Mouse (Mus musculus) kidney, embryonic 14.5 days (tissue): ENCODE measurements around the gene Mill2. TPM values are rescaled to one million over a fixed set of nuclear protein-coding genes. Genes with fewer than 3 reads are reported as not detected.

Experiments used
- ATAC-seq: fragments of 200-750 bp; cut with Nextera tagmentation; 2 replicates; pipeline ENCODE4 v1.8.0; 2017; ENCODE audit warnings: moderate number of reproducible peaks, mild to moderate bottlenecking, moderate TSS enrichment, moderate library complexity; ENCODE audit not compliant: low FRiP score, low TSS enrichment
- H3K27ac ChIP-seq: fragments of 300-500 bp; sonication (generic); 2 replicates; pipeline ENCODE4 v1.5.1; 2014; ENCODE audit warnings: low read depth, mild to moderate bottlenecking, low read length, moderate library complexity, mixed read lengths
- H3K27me3 ChIP-seq: fragments of 300-500 bp; sonication (generic); 2 replicates; pipeline ENCODE4 v1.6.1; 2014; ENCODE audit warnings: mild to moderate bottlenecking, low read length; ENCODE audit not compliant: control insufficient read depth, insufficient read depth
- H3K36me3 ChIP-seq: fragments of 300-500 bp; sonication (generic); 2 replicates; pipeline ENCODE4 v1.6.1; 2014; ENCODE audit warnings: low read length, mixed read lengths; ENCODE audit not compliant: control insufficient read depth, insufficient read depth
- H3K4me1 ChIP-seq: fragments of 300-500 bp; sonication (generic); 2 replicates; pipeline ENCODE4 v1.6.1; 2014; ENCODE audit warnings: low read length, mixed read lengths; ENCODE audit not compliant: control insufficient read depth, insufficient read depth
- H3K4me2 ChIP-seq: fragments of 300-500 bp; sonication (generic); replicated peaks from 2 replicates; pipeline ENCODE4 v1.6.1; 2014; ENCODE audit warnings: low read depth, mild to moderate bottlenecking, low read length
- H3K4me3 ChIP-seq: fragments of 300-500 bp; sonication (generic); 2 replicates; pipeline ENCODE4 v1.5.1; 2014; ENCODE audit warnings: mild to moderate bottlenecking, low read length
- H3K9ac ChIP-seq: fragments of 300-500 bp; sonication (generic); 2 replicates; pipeline ENCODE4 v1.6.1; 2014; ENCODE audit warnings: low read depth, mild to moderate bottlenecking, low read length, moderate library complexity
- H3K9me3 ChIP-seq: fragments of 300-500 bp; sonication (generic); 2 replicates; pipeline ENCODE4 v1.6.1; 2016; ENCODE audit warnings: low read length; ENCODE audit not compliant: control insufficient read depth
- WGBS: fragments of 180-500 bp; shearing (Covaris S2); extraction: QIAGEN DNeasy Blood & Tissue Kit; methylation state at CpG from one replicate; pipeline ENCODE4 v1.1.7; 2014; 5-methylcytosine and 5-hydroxymethylcytosine counted together
- polyA plus RNA-seq: library from polyadenylated mRNA; unstranded; fragments of >200 nt; fragmentation: Nextera tagmentation; extraction: Ambion mirVana; gene quantifications from 2 replicates; pipeline ENCODE4 v1.2.1, GENCODE M21; 2014

Mill2 gene
- polyA plus RNA-seq, 1 experiment from 2014 or later: 0.79 TPM

- 92% methylated on average over 7 of the region's 7 CpGs for WGBS
- ATAC-seq: no peak
Observed at GRCm38 (mm10) chr7:18829545-18829944, 10.2 kb upstream of the Mill2 start.

GRCm38 (mm10) chr7:18832298-18832697 lies 7.5 kb upstream of the Mill2 start:
- no peaks in the 10 kb centered on the region for H3K36me3 ChIP-seq
- no peaks in the 10 kb centered on the region; the same call in 1 of the 2 replicates for H3K9me3 ChIP-seq
- H3K4me1 ChIP-seq: no peaks in the 10 kb centered on the region
- no peak overlapping the region for H3K4me2 ChIP-seq
- no peak overlapping the region for H3K9ac ChIP-seq
- no peak for ATAC-seq
- H3K4me3 ChIP-seq: no peak overlapping the region
- no peak overlapping the region for H3K27ac ChIP-seq
- WGBS: 40% methylated on average over 13 of the region's 13 CpGs
- H3K27me3 ChIP-seq: no peaks in the 10 kb centered on the region

More at GRCm38 (mm10) chr7:18829545-18829944, 10.2 kb upstream of the Mill2 start:
- Histone ChIP-seq H3K27ac (no peak overlapping the region), H3K4me1 (no peaks in the 10 kb centered on the region), H3K9ac (no peak overlapping the region), H3K4me2 (no peak overlapping the region), H3K27me3 (no peaks in the 10 kb centered on the region), H3K36me3 (no peaks in the 10 kb centered on the region), H3K4me3 (no peak overlapping the region), H3K9me3 (no peaks in the 10 kb centered on the region; the same call in 1 of the 2 replicates)

GRCm38 (mm10) chr7:18840386-18841173 lies 814 bp downstream of the Mill2 start:
- H3K4me3 ChIP-seq: peak overlapping the region; percentile 32; the same call in 1 of the 2 replicates
- ATAC-seq: peak; percentile 88
- 5% methylated on average over 14 of the region's 17 CpGs for WGBS

GRCm38 (mm10) chr7:18841174-18841567 lies 1.4 kb downstream of the Mill2 start:
- peak overlapping the region; percentile 32 for H3K4me2 ChIP-seq
- H3K36me3 ChIP-seq: no peaks in the 10 kb centered on the region
- peak; percentile 15; the same call in 1 of the 2 replicates for ATAC-seq
- H3K4me1 ChIP-seq: 0 out of 2 replicates have a peak, but pooled peaks cover 2% of the 10 kb centered on the region
- peak overlapping the region; percentile 12; the same call in 1 of the 2 replicates for H3K4me3 ChIP-seq
- no peaks in the 10 kb centered on the region for H3K27me3 ChIP-seq
- no peak overlapping the region for H3K27ac ChIP-seq
- 75% methylated on average over 1 of the region's 1 CpGs for WGBS
- H3K9me3 ChIP-seq: no peaks in the 10 kb centered on the region
- H3K9ac ChIP-seq: no peak overlapping the region

More at GRCm38 (mm10) chr7:18840386-18841173, 814 bp downstream of the Mill2 start:
- Histone ChIP-seq H3K9ac (peak overlapping the region; percentile 44), H3K36me3 (no peaks in the 10 kb centered on the region), H3K27ac (peak overlapping the region; percentile 88), H3K4me2 (peak overlapping the region; percentile 47), H3K4me1 (0 out of 2 replicates have a peak, but pooled peaks cover 2% of the 10 kb centered on the region), H3K9me3 (no peaks in the 10 kb centered on the region), H3K27me3 (no peaks in the 10 kb centered on the region)

GRCm38 (mm10) chr7:18844811-18845210 lies 5.0 kb downstream of the Mill2 start:
- Histone ChIP-seq H3K27me3 (no peaks in the 10 kb centered on the region), H3K4me3 (no peak overlapping the region), H3K9me3 (no peaks in the 10 kb centered on the region), H3K36me3 (no peaks in the 10 kb centered on the region), H3K9ac (no peak overlapping the region), H3K4me2 (no peak overlapping the region), H3K27ac (no peak overlapping the region), H3K4me1 (0 out of 2 replicates have a peak, but pooled peaks cover 2% of the 10 kb centered on the region)
- WGBS: 22% methylated on average over 5 of the region's 5 CpGs
- no peak for ATAC-seq

- Histone ChIP-seq H3K4me2 (no peak overlapping the region), H3K36me3 (no peaks in the 10 kb centered on the region), H3K9me3 (no peaks in the 10 kb centered on the region), H3K27ac (no peak overlapping the region), H3K4me1 (no peaks in the 10 kb centered on the region), H3K27me3 (no peaks in the 10 kb centered on the region), H3K9ac (no peak overlapping the region), H3K4me3 (no peak overlapping the region)
- 89% methylated on average over 1 of the region's 1 CpGs for WGBS
- no peak for ATAC-seq
Observed at GRCm38 (mm10) chr7:18848395-18848794, 8.6 kb downstream of the Mill2 start.

GRCm38 (mm10) chr7:18858310-18858916 lies 18.6 kb downstream of the Mill2 start:
- peak; percentile 39 for ATAC-seq
- no peaks in the 10 kb centered on the region for H3K9me3 ChIP-seq
- no peak overlapping the region for H3K4me3 ChIP-seq
- H3K9ac ChIP-seq: no peak overlapping the region
- 77% methylated on average over 5 of the region's 5 CpGs for WGBS
- no peaks in the 10 kb centered on the region for H3K4me1 ChIP-seq
- H3K4me2 ChIP-seq: no peak overlapping the region
- no peak overlapping the region; the same call in 1 of the 2 replicates for H3K27ac ChIP-seq
- H3K36me3 ChIP-seq: no peaks in the 10 kb centered on the region
- H3K27me3 ChIP-seq: no peaks in the 10 kb centered on the region

- Histone ChIP-seq H3K27me3 (no peaks in the 10 kb centered on the region), H3K4me1 (no peaks in the 10 kb centered on the region)
- 90% methylated on average over 6 of the region's 6 CpGs for WGBS
Observed at GRCm38 (mm10) chr7:18862801-18863200, 23.0 kb downstream of the Mill2 start.

GRCm38 (mm10) chr7:18868491-18868890 lies 28.7 kb downstream of the Mill2 start:
- 85% methylated on average over 2 of the region's 2 CpGs for WGBS
- Histone ChIP-seq H3K9ac (no peak overlapping the region), H3K4me2 (no peak overlapping the region), H3K9me3 (peaks cover 3% of the 10 kb centered on the region; the same call in 1 of the 2 replicates), H3K27ac (no peak overlapping the region), H3K27me3 (0 out of 2 replicates have a peak, but pooled peaks cover 3% of the 10 kb centered on the region), H3K4me1 (0 out of 2 replicates have a peak, but pooled peaks cover 2% of the 10 kb centered on the region), H3K36me3 (no peaks in the 10 kb centered on the region), H3K4me3 (no peak overlapping the region)
- no peak for ATAC-seq

More at GRCm38 (mm10) chr7:18862801-18863200, 23.0 kb downstream of the Mill2 start:
- Histone ChIP-seq H3K9ac (no peak overlapping the region), H3K27ac (no peak overlapping the region), H3K36me3 (no peaks in the 10 kb centered on the region), H3K9me3 (no peaks in the 10 kb centered on the region), H3K4me3 (no peak overlapping the region), H3K4me2 (no peak overlapping the region)
- ATAC-seq: no peak
